Mouse (Mus musculus): Measurements from ENCODE around the gene Stim1. TPM values are rescaled to one million over a fixed set of nuclear protein-coding genes. Genes with fewer than 3 reads are reported as not detected.

Gene Stim1
- total RNA-seq, 2 experiments from 2014 or later: 21.6 to 21.8 TPM

GRCm38 (mm10) chr7:102282261-102282660 lies 14.7 kb downstream of the Stim1 start:
- peak; percentile 6 for DNase-seq (ENCODE audit: low spot score)
- intact Hi-C loops (cut with DNase I): no loop called here

GRCm38 (mm10) chr7:102289466-102289865 lies 21.9 kb downstream of the Stim1 start:
- DNase-seq (ENCODE audit: low spot score): no peak
- intact Hi-C loops (cut with DNase I): no loop called here

- no peak for DNase-seq (ENCODE audit: low spot score)
- intact Hi-C loops (cut with DNase I): no loop called here
Observed at GRCm38 (mm10) chr7:102292228-102292627, 24.6 kb downstream of the Stim1 start.

- intact Hi-C loops (cut with DNase I): no loop called here
- DNase-seq (ENCODE audit: low spot score): no peak
Observed at GRCm38 (mm10) chr7:102293234-102293633, 25.6 kb downstream of the Stim1 start.

GRCm38 (mm10) chr7:102300761-102301160 lies 33.2 kb downstream of the Stim1 start:
- no peak for DNase-seq (ENCODE audit: low spot score)
- intact Hi-C loops (cut with DNase I): no loop called here

- DNase-seq (ENCODE audit: low spot score): no peak
- intact Hi-C loops (cut with DNase I): no loop called here
Observed at GRCm38 (mm10) chr7:102302471-102302870, 34.9 kb downstream of the Stim1 start.

GRCm38 (mm10) chr7:102305596-102305995 lies 38.0 kb downstream of the Stim1 start:
- no peak for DNase-seq (ENCODE audit: low spot score)
- intact Hi-C loops (cut with DNase I): no loop called here

- intact Hi-C loops (cut with DNase I): no loop called here
- no peak for DNase-seq (ENCODE audit: low spot score)
Observed at GRCm38 (mm10) chr7:102310266-102310665, 42.7 kb downstream of the Stim1 start.

GRCm38 (mm10) chr7:102310821-102311220 lies 43.2 kb downstream of the Stim1 start:
- intact Hi-C loops (cut with DNase I): no loop called here
- DNase-seq (ENCODE audit: low spot score): no peak

GRCm38 (mm10) chr7:102312840-102313534 lies 45.4 kb downstream of the Stim1 start:
- intact Hi-C loops (cut with DNase I): no loop called here
- no peak for DNase-seq (ENCODE audit: low spot score)

GRCm38 (mm10) chr7:102313535-102313863 lies 45.9 kb downstream of the Stim1 start:
- intact Hi-C loops (cut with DNase I): no loop called here
- DNase-seq (ENCODE audit: low spot score): no peak

GRCm38 (mm10) chr7:102314107-102314506 lies 46.5 kb downstream of the Stim1 start:
- DNase-seq (ENCODE audit: low spot score): no peak
- intact Hi-C loops (cut with DNase I): no loop called here

- intact Hi-C loops (cut with DNase I): no loop called here
- no peak for DNase-seq (ENCODE audit: low spot score)
Observed at GRCm38 (mm10) chr7:102314908-102315307, 47.3 kb downstream of the Stim1 start.

GRCm38 (mm10) chr7:102315435-102315834 lies 47.8 kb downstream of the Stim1 start:
- intact Hi-C loops (cut with DNase I): no loop called here
- DNase-seq (ENCODE audit: low spot score): no peak

- no peak for DNase-seq (ENCODE audit: low spot score)
- intact Hi-C loops (cut with DNase I): no loop called here
Observed at GRCm38 (mm10) chr7:102317583-102318168, 50.1 kb downstream of the Stim1 start.

GRCm38 (mm10) chr7:102322137-102322536 lies 54.5 kb downstream of the Stim1 start:
- intact Hi-C loops (cut with DNase I): no loop called here
- no peak for DNase-seq (ENCODE audit: low spot score)

- DNase-seq (ENCODE audit: low spot score): no peak
- intact Hi-C loops (cut with DNase I): no loop called here
Observed at GRCm38 (mm10) chr7:102326323-102326722, 58.7 kb downstream of the Stim1 start.

GRCm38 (mm10) chr7:102330270-102330669 lies 62.7 kb downstream of the Stim1 start:
- intact Hi-C loops (cut with DNase I): no loop called here
- no peak for DNase-seq (ENCODE audit: low spot score)

- intact Hi-C loops (cut with DNase I): no loop called here
- no peak for DNase-seq (ENCODE audit: low spot score)
Observed at GRCm38 (mm10) chr7:102331476-102331875, 63.9 kb downstream of the Stim1 start.

- no peak for DNase-seq (ENCODE audit: low spot score)
- intact Hi-C loops (cut with DNase I): no loop called here
Observed at GRCm38 (mm10) chr7:102333741-102334140, 66.1 kb downstream of the Stim1 start.

GRCm38 (mm10) chr7:102337326-102337725 lies 69.7 kb downstream of the Stim1 start:
- intact Hi-C loops (cut with DNase I): loop anchor here (5.0 kb wide), 2 partner anchors 50 to 70 kb away; partner anchors contain the start of gene Stim1

GRCm38 (mm10) chr7:102337898-102338297 lies 70.3 kb downstream of the Stim1 start:
- intact Hi-C loops (cut with DNase I): loop anchor here (5.0 kb wide), 2 partner anchors 49 to 71 kb away; partner anchors contain the start of gene Stim1
- DNase-seq (ENCODE audit: low spot score): peak; percentile 44

More at GRCm38 (mm10) chr7:102337326-102337725, 69.7 kb downstream of the Stim1 start:
- no peak for DNase-seq (ENCODE audit: low spot score)

Measured in heart, postnatal 25 days (tissue).